Mouse (Mus musculus) spleen, adult 2 months (tissue): ENCODE data around the gene Rab31. TPM values are rescaled to one million over a fixed set of nuclear protein-coding genes. Genes with fewer than 3 reads are reported as not detected.

Experiments used
- DNase-seq, 2 experiments: peaks; one replicate each; pipeline versions ENCODE4 v3.0.0 to v3.0.0-alpha.2; 2012 to 2021; ENCODE audit warnings: low spot score in 2 of 2, low read depth in 1 of 2
- H3K27ac ChIP-seq: fragments of 200-500 bp; 2 replicates; pipeline ENCODE4 v1.5.1; 2012; ENCODE audit warnings: low read length, inconsistent platforms; ENCODE audit not compliant: insufficient read depth
- H3K27me3 ChIP-seq: fragments of 200-500 bp; 2 replicates; pipeline ENCODE4 v1.6.1; 2012; ENCODE audit warnings: mild to moderate bottlenecking, moderate library complexity, low read length, inconsistent platforms; ENCODE audit not compliant: control insufficient read depth, insufficient read depth
- H3K36me3 ChIP-seq: fragments of 200-500 bp; 2 replicates; pipeline ENCODE4 v1.6.1; 2012; ENCODE audit warnings: mild to moderate bottlenecking, low read length, inconsistent platforms; ENCODE audit not compliant: control insufficient read depth, insufficient read depth
- H3K4me1 ChIP-seq: fragments of 200-500 bp; 2 replicates; pipeline ENCODE4 v1.6.1; 2011; ENCODE audit warnings: inconsistent platforms; ENCODE audit not compliant: control insufficient read depth, insufficient read depth, insufficient read length
- H3K4me3 ChIP-seq: fragments of 200-500 bp; 2 replicates; pipeline ENCODE4 v1.5.1; 2011; ENCODE audit warnings: mild to moderate bottlenecking, inconsistent platforms; ENCODE audit not compliant: insufficient read depth, insufficient read length; ENCODE audit errors: extremely low read depth
- CTCF ChIP-seq: fragments of 200-500 bp; IDR thresholded peaks from 2 replicates; pipeline ENCODE4 v1.5.1; 2011; ENCODE audit warnings: mild to moderate bottlenecking, inconsistent platforms; ENCODE audit not compliant: insufficient read depth, insufficient read length, insufficient replicate concordance; ENCODE audit errors: extremely low read depth
- POLR2A ChIP-seq: fragments of 200-500 bp; IDR thresholded peaks from 2 replicates; pipeline ENCODE4 v1.6.1; 2011; ENCODE audit warnings: low read depth, low read length, inconsistent platforms
- WGBS: fragments of 180-500 bp; shearing (Covaris S2); methylation state at CpG from one replicate; pipeline ENCODE4 v1.1.7; 2018; 5-methylcytosine and 5-hydroxymethylcytosine counted together
- polyA plus RNA-seq: library from polyadenylated mRNA; depleted of rRNA; stranded (reverse); fragments of >200 nt; gene quantifications from 2 replicates; pipeline ENCODE4 v1.2.3, GENCODE M21; 2012

The Rab31 gene
- polyA plus RNA-seq, 1 experiment = 12.3 TPM

DNA sequence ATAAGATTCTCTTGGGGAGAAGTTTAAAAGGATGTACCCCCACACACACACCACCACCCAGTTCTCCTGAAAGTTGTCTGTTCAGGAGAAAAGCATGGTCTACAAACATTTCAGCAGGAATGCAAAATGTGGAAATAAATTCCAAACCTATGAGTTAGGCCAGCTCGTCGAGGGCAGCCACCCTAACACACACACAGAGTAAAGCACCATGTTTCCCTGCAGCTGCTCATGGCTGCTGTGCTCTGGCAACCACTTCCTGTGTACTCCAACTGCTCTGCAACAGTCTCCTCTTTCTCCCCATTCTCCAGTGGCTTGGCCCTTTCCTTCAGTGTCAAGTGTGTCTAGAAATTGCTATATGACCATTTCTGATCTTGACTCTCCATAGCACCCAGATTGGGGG, 114.1 kb downstream of the Rab31 start:
- TF ChIP-seq POLR2A (no peak), CTCF (no peak)
- 12% methylated on average over 2 of the region's 2 CpGs for whole genome bisulfite sequencing
- no peak for DNase-seq
- no peak overlapping the region for H3K4me3 ChIP-seq
- H3K36me3 ChIP-seq = no peaks in the 10 kb centered on the region
- no peak overlapping the region for H3K27ac ChIP-seq
- no peaks in the 10 kb centered on the region for H3K27me3 ChIP-seq
- H3K4me1 ChIP-seq = no peaks in the 10 kb centered on the region

DNA sequence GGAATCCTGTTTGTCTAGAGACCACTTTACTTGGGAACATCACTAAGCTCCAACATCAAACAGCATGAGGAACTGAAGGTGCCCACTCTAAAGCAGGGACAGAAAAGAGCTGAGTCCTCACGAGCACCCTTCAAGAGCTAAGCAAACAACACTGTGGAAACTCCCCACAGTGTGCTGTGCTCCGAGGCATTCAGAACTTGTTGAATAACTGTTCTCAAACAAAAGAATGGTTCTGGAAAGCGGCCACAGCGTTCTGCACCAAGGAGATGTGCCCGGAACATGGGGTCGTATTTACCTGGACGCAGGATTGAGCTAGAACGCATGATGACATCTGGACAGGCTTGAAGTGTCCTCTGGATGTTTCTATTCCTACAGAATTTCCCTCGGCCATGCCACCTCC, 114.6 kb downstream of the Rab31 start:
- no peak overlapping the region for H3K4me3 ChIP-seq
- no peak overlapping the region for H3K27ac ChIP-seq
- no peaks in the 10 kb centered on the region for H3K27me3 ChIP-seq
- H3K36me3 ChIP-seq = no peaks in the 10 kb centered on the region
- no peaks in the 10 kb centered on the region for H3K4me1 ChIP-seq
- WGBS = 92% methylated on average over 9 of the region's 9 CpGs
- TF ChIP-seq POLR2A = no peak
- TF ChIP-seq CTCF = no peak
- DNase-seq = no peak

DNA sequence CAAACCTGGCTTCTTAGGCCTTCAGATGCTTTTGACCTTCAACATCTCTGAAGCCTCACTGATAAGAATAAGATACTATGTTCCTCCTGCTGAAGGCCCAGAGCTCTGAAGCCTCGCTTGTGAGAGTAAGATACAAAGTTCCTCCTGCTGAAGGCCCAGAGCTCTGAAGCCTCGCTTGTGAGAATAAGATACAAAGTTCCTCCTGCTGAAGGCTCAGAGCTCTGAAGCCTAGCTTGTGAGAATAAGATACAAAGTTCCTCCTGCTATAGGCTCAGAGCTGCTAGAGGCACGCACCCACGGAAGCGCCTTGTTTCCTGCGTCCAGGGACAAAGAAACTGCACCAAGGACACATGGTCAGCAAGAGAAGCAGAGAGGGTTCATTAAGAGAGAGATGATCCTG, 115.8 kb downstream of the Rab31 start:
- no peak for DNase-seq
- Histone ChIP-seq H3K27me3 (no peaks in the 10 kb centered on the region), H3K27ac (no peak overlapping the region; the same call in 1 of the 2 replicates), H3K4me1 (no peaks in the 10 kb centered on the region), H3K4me3 (no peak overlapping the region), H3K36me3 (no peaks in the 10 kb centered on the region)
- no peak for TF ChIP-seq POLR2A
- WGBS = 75% methylated on average over 6 of the region's 6 CpGs

DNA sequence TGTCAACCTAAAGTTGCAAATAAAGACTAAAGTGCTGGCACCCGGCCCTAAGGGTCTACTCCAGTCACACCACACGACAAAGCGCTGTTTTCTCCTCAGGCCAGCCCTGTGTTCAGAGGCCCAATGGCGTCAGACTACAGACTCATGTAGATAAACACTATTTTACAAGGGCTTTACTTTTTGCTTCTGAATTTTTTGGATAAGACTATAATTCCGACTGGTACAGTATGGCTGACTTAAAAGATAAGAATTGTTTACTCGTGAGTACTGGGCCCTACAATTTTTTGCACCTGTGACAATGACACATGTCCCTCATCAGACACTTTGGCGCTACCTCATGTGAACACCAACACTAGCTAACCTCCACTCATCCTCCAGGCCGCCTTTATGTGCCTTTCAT, 116.5 kb downstream of the Rab31 start:
- Histone ChIP-seq H3K27me3 (no peaks in the 10 kb centered on the region), H3K36me3 (no peaks in the 10 kb centered on the region), H3K4me3 (no peak overlapping the region), H3K27ac (no peak overlapping the region), H3K4me1 (no peaks in the 10 kb centered on the region)
- TF ChIP-seq CTCF = no peak
- no peak for TF ChIP-seq POLR2A
- WGBS = 86% methylated on average over 8 of the region's 8 CpGs
- DNase-seq = no peak

DNA sequence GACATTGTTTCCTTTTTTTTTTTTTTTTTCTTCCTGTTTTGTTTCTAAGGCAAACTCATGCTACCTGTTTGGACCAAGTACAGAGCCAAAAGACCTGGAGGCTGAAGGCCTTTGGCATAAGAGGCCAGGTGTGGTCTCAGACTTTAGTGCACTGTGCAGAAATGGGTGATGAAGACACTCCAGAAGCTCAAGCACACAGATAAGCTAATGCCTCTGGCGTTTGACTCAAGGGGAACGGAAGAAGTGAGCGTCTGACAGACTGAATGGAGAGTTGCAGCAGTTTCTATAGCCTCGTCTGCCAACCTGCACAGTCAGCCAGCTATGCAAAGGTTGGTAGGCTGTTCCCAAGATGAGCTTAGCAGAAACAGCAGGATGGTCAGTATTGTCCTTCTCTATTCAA, 116.9 kb downstream of the Rab31 start:
- DNase-seq = no peak
- no peaks in the 10 kb centered on the region for H3K4me1 ChIP-seq
- 80% methylated on average over 4 of the region's 4 CpGs for WGBS
- no peak overlapping the region for H3K4me3 ChIP-seq
- H3K36me3 ChIP-seq = no peaks in the 10 kb centered on the region
- no peaks in the 10 kb centered on the region for H3K27me3 ChIP-seq
- TF ChIP-seq CTCF = no peak
- no peak for TF ChIP-seq POLR2A
- no peak overlapping the region for H3K27ac ChIP-seq

DNA sequence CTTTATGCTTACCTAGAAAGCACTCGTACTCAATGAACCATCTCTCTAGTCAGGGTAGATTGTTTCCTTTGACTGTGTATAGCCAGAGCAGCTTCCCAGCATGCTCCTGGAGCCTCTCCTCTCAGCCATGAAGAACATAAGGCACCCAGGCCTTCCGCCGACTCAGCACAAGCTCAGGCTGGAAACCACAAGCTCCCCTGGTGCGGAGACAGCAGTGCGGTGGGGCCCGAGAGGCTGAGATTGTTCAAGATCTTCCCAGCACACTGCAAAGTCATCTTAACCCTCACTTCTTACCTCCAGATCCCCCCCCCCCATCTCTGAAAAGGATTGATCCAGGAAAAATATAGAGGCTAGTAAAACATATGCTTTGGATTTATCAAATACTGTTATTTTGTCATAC, 122.0 kb downstream of the Rab31 start:
- Histone ChIP-seq H3K36me3 (no peaks in the 10 kb centered on the region), H3K27me3 (no peaks in the 10 kb centered on the region), H3K27ac (no peak overlapping the region), H3K4me3 (no peak overlapping the region), H3K4me1 (no peaks in the 10 kb centered on the region)
- WGBS = 38% methylated on average over 6 of the region's 6 CpGs
- no peak for DNase-seq
- TF ChIP-seq CTCF = no peak
- no peak for TF ChIP-seq POLR2A

DNA sequence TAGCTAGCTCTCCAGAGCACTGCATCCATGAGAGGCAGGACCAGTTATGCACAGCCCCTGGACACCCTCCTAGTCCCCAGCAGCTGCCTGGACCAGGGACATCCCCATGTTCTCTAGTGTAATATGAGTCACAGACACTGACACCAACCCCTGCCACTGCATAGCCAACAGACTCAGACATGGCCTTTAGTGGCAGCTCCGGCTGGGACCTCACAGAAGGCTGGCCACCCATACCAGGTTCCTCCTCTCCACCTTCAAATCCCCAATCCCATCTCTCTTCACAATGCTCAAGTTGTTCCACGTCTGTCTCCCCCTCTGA, 123.4 kb downstream of the Rab31 start:
- Histone ChIP-seq H3K36me3 (no peaks in the 10 kb centered on the region), H3K4me1 (no peaks in the 10 kb centered on the region), H3K27me3 (no peaks in the 10 kb centered on the region), H3K27ac (no peak overlapping the region), H3K4me3 (no peak overlapping the region)
- 88% methylated on average over 2 of the region's 2 CpGs for WGBS
- DNase-seq = no peak
- TF ChIP-seq CTCF = no peak
- no peak for TF ChIP-seq POLR2A
